Mouse (Mus musculus) liver, adult (tissue): ENCODE results near the gene Tada1.

ENCODE experiments used
- GATA4 ChIP-seq: IDR thresholded peaks from 2 replicates; pipeline ENCODE4 v1.6.1; 2014; ENCODE audit warnings: mild to moderate bottlenecking, low read length; ENCODE audit not compliant: insufficient replicate concordance

Gene Tada1

GRCm38 (mm10) chr1:166378431-166379012 lies 375 bp upstream of the Tada1 start:
- peak; percentile 5; the same call in 1 of the 2 replicates for TF ChIP-seq GATA4

- TF ChIP-seq GATA4 = no peak
Measured at GRCm38 (mm10) chr1:166379630-166380231, 834 bp downstream of the Tada1 start.

- no peak for TF ChIP-seq GATA4
Measured at GRCm38 (mm10) chr1:166381336-166381735, 2.4 kb downstream of the Tada1 start.

- no peak for TF ChIP-seq GATA4
Measured at GRCm38 (mm10) chr1:166381821-166382220, 2.9 kb downstream of the Tada1 start.

GRCm38 (mm10) chr1:166382626-166383025 lies 3.7 kb downstream of the Tada1 start:
- TF ChIP-seq GATA4 = no peak

- TF ChIP-seq GATA4 = no peak
Measured at GRCm38 (mm10) chr1:166384614-166385013, 5.7 kb downstream of the Tada1 start.

- TF ChIP-seq GATA4 = no peak
Measured at GRCm38 (mm10) chr1:166385431-166385830, 6.5 kb downstream of the Tada1 start.

- TF ChIP-seq GATA4 = no peak
Measured at GRCm38 (mm10) chr1:166388511-166388910, 9.6 kb downstream of the Tada1 start.

GRCm38 (mm10) chr1:166389406-166390125 lies 10.7 kb downstream of the Tada1 start:
- no peak for TF ChIP-seq GATA4

- no peak for TF ChIP-seq GATA4
Measured at GRCm38 (mm10) chr1:166391671-166392070, 12.8 kb downstream of the Tada1 start.

GRCm38 (mm10) chr1:166394770-166395169 lies 15.9 kb downstream of the Tada1 start:
- TF ChIP-seq GATA4 = no peak

- no peak for TF ChIP-seq GATA4
Measured at GRCm38 (mm10) chr1:166395661-166396060, 16.8 kb downstream of the Tada1 start.

GRCm38 (mm10) chr1:166396381-166396780 lies 17.5 kb downstream of the Tada1 start:
- no peak for TF ChIP-seq GATA4

GRCm38 (mm10) chr1:166401455-166401854 lies 22.6 kb downstream of the Tada1 start:
- TF ChIP-seq GATA4 = no peak

GRCm38 (mm10) chr1:166402003-166402402 lies 23.1 kb downstream of the Tada1 start:
- TF ChIP-seq GATA4 = no peak

- no peak for TF ChIP-seq GATA4
Measured at GRCm38 (mm10) chr1:166403846-166404245, 24.9 kb downstream of the Tada1 start.

GRCm38 (mm10) chr1:166409177-166409700 lies 30.3 kb downstream of the Tada1 start:
- no peak for TF ChIP-seq GATA4

- no peak for TF ChIP-seq GATA4
Measured at GRCm38 (mm10) chr1:166409701-166410220, 30.9 kb downstream of the Tada1 start, which contains the start of gene Pogk. Gene Pogk (minus strand): TSS chr1:166409863.
